Comparison of ENCODE assay signal across 8 mouse cellular contexts in genomic region chr9:113741108-113741636, GRCm38 (mm10). TPM values are rescaled to one million over a fixed set of nuclear protein-coding genes. Genes with fewer than 3 reads are reported as not detected.
DNase-seq lines count a peak whose midpoint lies in the region; ATAC-seq and TF ChIP-seq lines count a peak whose summit lies in the region.

Gene Clasp2 (plus strand): TSS chr9:113741473.

- H3K9me3 ChIP-seq in hindbrain, embryonic 10.5 days = no peaks in the 10 kb centered on the region
- no peaks in the 10 kb centered on the region for H3K9me3 ChIP-seq in lung, postnatal 0 days (ENCODE audit: low read length)

- peak within 1 kb of the TSS; percentile 96 for H3K27ac ChIP-seq in hindbrain, embryonic 10.5 days
- peak within 1 kb of the TSS; percentile 82 for H3K27ac ChIP-seq in lung, postnatal 0 days (ENCODE audit: low read length)

- no peak for TF ChIP-seq CTCF in lung, postnatal 0 days (IDR thresholded peaks at IDR 0.05)

- H3K4me2 ChIP-seq in lung, postnatal 0 days (replicated peaks; ENCODE audit: low read depth, low read length) = peak within 1 kb of the TSS; percentile 85

- no peaks in the 10 kb centered on the region for H3K27me3 ChIP-seq in hindbrain, embryonic 10.5 days (ENCODE audit: insufficient read depth, poor library complexity, severe bottlenecking)
- no peaks in the 10 kb centered on the region for H3K27me3 ChIP-seq in lung, postnatal 0 days (replicated peaks; ENCODE audit: insufficient read depth, low read length)

- peaks cover 22% of the 10 kb centered on the region for H3K4me1 ChIP-seq in hindbrain, embryonic 10.5 days (replicated peaks)
- H3K4me1 ChIP-seq in lung, postnatal 0 days (ENCODE audit: insufficient read depth, low read depth, low read length) = peaks cover 8% of the 10 kb centered on the region

- peak within 1 kb of the TSS; percentile 95 for H3K4me3 ChIP-seq in hindbrain, embryonic 10.5 days
- peak within 1 kb of the TSS; percentile 98 for H3K4me3 ChIP-seq in lung, postnatal 0 days (ENCODE audit: low read depth, low read length)

- H3K36me3 ChIP-seq in hindbrain, embryonic 10.5 days = no peaks in the 10 kb centered on the region
- H3K36me3 ChIP-seq in lung, postnatal 0 days (ENCODE audit: insufficient read depth, low read length) = no peaks in the 10 kb centered on the region

- peak; percentile 95 for ATAC-seq in lung, postnatal 0 days

- TF ChIP-seq EP300 in lung, postnatal 0 days (IDR thresholded peaks at IDR 0.05) = no peak

- peak within 1 kb of the TSS; percentile 94 for H3K9ac ChIP-seq in lung, postnatal 0 days (replicated peaks; ENCODE audit: low read depth)

- peak; percentile 91 for DNase-seq in Muller cell, postnatal 12 days (ENCODE audit: inconsistent ontology term)
- peak; percentile 51 for DNase-seq in cerebellum, adult 9-10 months
- DNase-seq in frontal cortex, adult 2 months (ENCODE audit: extremely low spot score in 1 of 2, low spot score in 1 of 2) = peak; percentile 33 to 61
- peak; percentile 80 for DNase-seq in hindbrain, embryonic 10.5 days (ENCODE audit: low spot score)
- DNase-seq in layer of hippocampus, adult 9-11 months = peak; percentile 74
- peak; percentile 90 for DNase-seq in lung, postnatal 0 days (ENCODE audit: low spot score)
- DNase-seq in ovary, postnatal 10 days (ENCODE audit: low spot score) = peak; percentile 65
- peak; percentile 86 for DNase-seq in thymus, postnatal 0 days (ENCODE audit: low spot score)

- WGBS in hindbrain, embryonic 10.5 days = under 1% methylated on average over 63 of the region's 63 CpGs
- WGBS in lung, postnatal 0 days = 0% methylated on average over 39 of the region's 63 CpGs

RNA-seq across cellular contexts. Expression of gene Clasp2, which starts in this region (rescaled TPM):
- polyA plus RNA-seq in frontal cortex, adult 2 months (2012; rRNA removed) = 116 and 122 TPM in 2 replicates
- 36.8 and 40.6 TPM in 2 replicates for polyA plus RNA-seq in hindbrain, embryonic 10.5 days (2016; fragmentation: Nextera tagmentation; extraction: Ambion mirVana)
- 12.1 and 13.1 TPM in 2 replicates for polyA plus RNA-seq in lung, postnatal 0 days (2015; fragmentation: Nextera tagmentation; extraction: Ambion mirVana)
- 16.4 and 21.0 TPM in 2 replicates for polyA plus RNA-seq in thymus, postnatal 0 days (2015; fragmentation: Nextera tagmentation; extraction: Ambion mirVana)

Comparison
In these comparisons a context has a peak if more than half of its experiments do, and no peak if none do; other contexts are left out.
1. Peak in every context shown above with its lines: DNase-seq, ATAC-seq, H3K4me3 ChIP-seq and H3K27ac ChIP-seq.